Mouse (Mus musculus) embryonic facial prominence, embryonic 14.5 days (tissue): ENCODE data around the gene Akap11. TPM values are rescaled to one million over a fixed set of nuclear protein-coding genes. Genes with fewer than 3 reads are reported as not detected.

Experiments used
- ATAC-seq: fragments of 200-750 bp; cut with Nextera tagmentation; 2 replicates; pipeline ENCODE4 v1.8.0; 2017; ENCODE audit warnings: low read depth, moderate number of reproducible peaks, moderate TSS enrichment
- DNase-seq: peaks from one replicate; pipeline ENCODE4 v3.0.0-alpha.2; 2015; ENCODE audit warnings: low spot score
- H3K27ac ChIP-seq: fragments of 300-500 bp; sonication (generic); replicated peaks from 2 replicates; pipeline ENCODE4 v1.5.1; 2014; ENCODE audit warnings: low read depth, mild to moderate bottlenecking, low read length, moderate library complexity
- H3K27me3 ChIP-seq: fragments of 300-500 bp; sonication (generic); replicated peaks from 2 replicates; pipeline ENCODE4 v1.6.1; 2014; ENCODE audit warnings: low read length; ENCODE audit not compliant: control insufficient read depth, insufficient read depth
- H3K36me3 ChIP-seq: fragments of 300-500 bp; sonication (generic); 2 replicates; pipeline ENCODE4 v1.6.1; 2014; ENCODE audit warnings: low read length, mixed read lengths; ENCODE audit not compliant: control insufficient read depth, insufficient read depth
- H3K4me1 ChIP-seq: fragments of 300-500 bp; sonication (generic); 2 replicates; pipeline ENCODE4 v1.6.1; 2014; ENCODE audit warnings: antibody characterized with exemption, low read length; ENCODE audit not compliant: control insufficient read depth, insufficient read depth
- H3K4me2 ChIP-seq: fragments of 300-500 bp; sonication (generic); 2 replicates; pipeline ENCODE4 v1.6.1; 2014; ENCODE audit warnings: low read depth, mild to moderate bottlenecking, low read length, moderate library complexity, mixed read lengths
- H3K4me3 ChIP-seq: fragments of 300-500 bp; sonication (generic); 2 replicates; pipeline ENCODE4 v1.5.1; 2014; ENCODE audit warnings: low read depth, mild to moderate bottlenecking, low read length
- H3K9ac ChIP-seq: fragments of 300-500 bp; sonication (generic); 2 replicates; pipeline ENCODE4 v1.6.1; 2014; ENCODE audit warnings: low read depth, mild to moderate bottlenecking, low read length, moderate library complexity, mixed read lengths
- H3K9me3 ChIP-seq: fragments of 300-500 bp; sonication (generic); 2 replicates; pipeline ENCODE4 v1.6.1; 2016; ENCODE audit warnings: low read length; ENCODE audit not compliant: control insufficient read depth
- WGBS: fragments of 180-500 bp; shearing (Covaris S2); extraction: QIAGEN DNeasy Blood & Tissue Kit; methylation state at CpG from one replicate; pipeline ENCODE4 v1.1.7; 2014; 5-methylcytosine and 5-hydroxymethylcytosine counted together
- polyA plus RNA-seq: library from polyadenylated mRNA; unstranded; fragments of >200 nt; fragmentation: Nextera tagmentation; extraction: Ambion mirVana; gene quantifications from 2 replicates; pipeline ENCODE4 v1.2.1, GENCODE M21; 2014

Gene Akap11
- polyA plus RNA-seq, 1 experiment from 2014 or later = 19.3 TPM

DNA sequence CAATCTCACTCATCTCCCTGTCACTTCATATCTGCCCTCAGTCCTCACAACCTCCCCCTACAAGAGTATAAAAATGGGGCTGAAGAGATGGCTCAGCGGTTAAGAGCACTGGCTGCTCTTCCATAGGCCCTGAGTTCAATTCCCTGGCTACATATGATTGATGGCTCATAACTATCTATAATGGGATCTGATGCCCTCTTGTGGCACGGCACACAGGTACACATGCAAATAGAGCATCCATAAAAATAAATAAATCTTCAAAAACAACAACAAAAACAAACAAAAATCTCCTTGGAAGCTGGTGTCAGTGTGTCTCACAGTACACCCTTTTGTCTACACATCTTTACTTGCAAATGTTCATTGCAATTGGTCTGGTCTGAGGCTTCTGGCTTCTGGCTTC, 11.5 kb downstream of the Akap11 start:
- no peak overlapping the region for H3K4me3 ChIP-seq
- H3K4me1 ChIP-seq = no peaks in the 10 kb centered on the region
- H3K27ac ChIP-seq = no peak overlapping the region
- no peak overlapping the region for H3K9ac ChIP-seq
- ATAC-seq (no peak), DNase-seq (no peak)
- no peaks in the 10 kb centered on the region for H3K27me3 ChIP-seq
- no peak overlapping the region for H3K4me2 ChIP-seq
- H3K36me3 ChIP-seq = peaks cover 13% of the 10 kb centered on the region
- no peaks in the 10 kb centered on the region for H3K9me3 ChIP-seq
- WGBS = 87% methylated on average over 2 of the region's 2 CpGs

DNA sequence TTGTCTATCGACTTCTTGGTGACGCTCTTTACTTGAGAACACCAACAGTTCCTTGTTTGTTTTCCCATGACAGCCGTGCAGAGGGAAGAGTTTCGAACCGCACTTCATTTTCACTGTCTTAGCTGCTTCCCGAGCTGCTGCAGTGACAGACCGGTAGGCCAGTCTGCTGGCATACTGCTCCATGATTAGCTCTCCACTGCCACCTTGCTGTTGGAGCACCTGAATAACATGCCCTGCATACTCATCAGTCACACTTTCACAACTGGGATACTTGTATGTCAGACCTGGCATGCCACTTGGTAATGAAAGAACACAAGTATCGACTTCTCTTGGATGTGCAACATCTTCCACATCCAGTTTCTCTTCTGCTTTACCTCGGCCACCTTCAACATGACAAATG, 25.9 kb downstream of the Akap11 start:
- DNase-seq (peak; percentile 26), ATAC-seq (no peak)
- no peaks in the 10 kb centered on the region for H3K9me3 ChIP-seq
- H3K4me3 ChIP-seq = no peak overlapping the region
- no peaks in the 10 kb centered on the region for H3K4me1 ChIP-seq
- H3K27me3 ChIP-seq = no peaks in the 10 kb centered on the region
- no peak overlapping the region for H3K9ac ChIP-seq
- 77% methylated on average over 8 of the region's 9 CpGs for WGBS
- no peak overlapping the region for H3K4me2 ChIP-seq
- no peak overlapping the region for H3K27ac ChIP-seq
- peaks cover 87% of the 10 kb centered on the region for H3K36me3 ChIP-seq

DNA sequence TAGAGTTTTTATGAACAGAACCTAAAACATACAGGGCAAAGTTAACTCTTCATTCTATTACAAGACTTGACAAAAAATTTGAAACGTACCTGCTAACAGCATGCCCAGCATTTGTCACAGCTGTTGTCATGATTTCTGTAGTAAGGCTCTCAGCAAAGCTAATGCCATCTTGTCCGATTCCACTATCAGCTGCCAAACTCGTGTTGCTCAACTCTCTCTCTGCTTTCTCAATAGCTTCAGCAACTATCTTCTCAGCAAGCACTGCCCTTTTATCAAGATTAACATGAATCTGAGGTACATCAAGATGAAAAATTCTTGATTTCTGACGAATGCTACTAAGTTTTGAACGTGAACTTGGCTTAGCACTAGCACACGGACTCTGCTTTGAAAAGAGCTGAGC, 26.8 kb downstream of the Akap11 start:
- DNase-seq (no peak), ATAC-seq (no peak)
- Histone ChIP-seq H3K4me1 (no peaks in the 10 kb centered on the region), H3K36me3 (peaks cover 89% of the 10 kb centered on the region), H3K9me3 (no peaks in the 10 kb centered on the region), H3K9ac (no peak overlapping the region), H3K4me3 (no peak overlapping the region), H3K27me3 (no peaks in the 10 kb centered on the region), H3K4me2 (no peak overlapping the region), H3K27ac (no peak overlapping the region)
- WGBS = 86% methylated on average over 6 of the region's 6 CpGs

DNA sequence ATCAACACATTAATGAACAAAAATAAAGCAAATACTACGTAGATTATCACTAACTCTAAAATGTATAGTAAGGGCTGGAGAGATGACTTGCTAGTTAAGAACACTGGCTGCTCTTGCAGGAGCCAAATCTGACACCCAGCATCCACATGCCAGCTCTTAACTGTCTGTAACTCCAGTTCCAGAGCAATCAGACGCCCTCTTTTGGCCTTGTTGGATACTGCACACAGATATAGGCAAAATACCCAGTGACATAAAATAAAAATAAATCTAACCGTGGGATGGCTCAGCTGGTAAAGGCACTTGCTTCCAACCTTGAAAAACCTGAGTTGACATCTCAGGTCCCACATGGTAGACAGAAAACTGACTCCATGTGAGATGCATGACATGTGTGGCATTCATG, 36.0 kb downstream of the Akap11 start:
- Histone ChIP-seq H3K36me3 (peaks cover 52% of the 10 kb centered on the region), H3K4me2 (no peak overlapping the region), H3K9me3 (no peaks in the 10 kb centered on the region), H3K27ac (no peak overlapping the region), H3K4me1 (no peaks in the 10 kb centered on the region), H3K9ac (no peak overlapping the region), H3K27me3 (no peaks in the 10 kb centered on the region), H3K4me3 (no peak overlapping the region)
- DNase-seq (no peak), ATAC-seq (no peak)
- WGBS = 74% methylated on average over 3 of the region's 3 CpGs

DNA sequence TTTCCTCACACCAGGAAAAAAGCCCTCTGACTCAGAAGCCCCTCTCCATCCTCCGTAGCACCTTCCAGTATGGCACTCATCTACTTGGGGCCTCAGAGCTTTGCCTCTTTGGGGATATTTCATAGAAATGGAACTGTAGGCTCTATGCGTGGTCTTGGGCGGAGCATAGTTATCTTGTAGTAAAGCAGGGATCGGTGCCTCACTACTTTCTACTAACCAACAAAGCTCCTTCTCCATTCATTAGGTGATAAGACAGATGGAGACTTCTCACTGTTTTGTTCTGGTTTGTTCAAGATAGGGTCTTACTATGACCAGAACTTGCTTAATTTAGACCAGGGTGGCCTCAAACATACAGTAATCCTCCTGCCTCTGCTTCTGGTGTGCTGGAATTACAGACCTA, 39.9 kb downstream of the Akap11 start:
- no peak overlapping the region for H3K9ac ChIP-seq
- H3K9me3 ChIP-seq = no peaks in the 10 kb centered on the region
- no peak for ATAC-seq
- no peaks in the 10 kb centered on the region for H3K27me3 ChIP-seq
- H3K4me2 ChIP-seq = no peak overlapping the region
- no peak overlapping the region for H3K27ac ChIP-seq
- 94% methylated on average over 4 of the region's 4 CpGs for WGBS
- no peak overlapping the region for H3K4me3 ChIP-seq
- H3K4me1 ChIP-seq = no peaks in the 10 kb centered on the region
- peaks cover 55% of the 10 kb centered on the region for H3K36me3 ChIP-seq
- no peak for DNase-seq

DNA sequence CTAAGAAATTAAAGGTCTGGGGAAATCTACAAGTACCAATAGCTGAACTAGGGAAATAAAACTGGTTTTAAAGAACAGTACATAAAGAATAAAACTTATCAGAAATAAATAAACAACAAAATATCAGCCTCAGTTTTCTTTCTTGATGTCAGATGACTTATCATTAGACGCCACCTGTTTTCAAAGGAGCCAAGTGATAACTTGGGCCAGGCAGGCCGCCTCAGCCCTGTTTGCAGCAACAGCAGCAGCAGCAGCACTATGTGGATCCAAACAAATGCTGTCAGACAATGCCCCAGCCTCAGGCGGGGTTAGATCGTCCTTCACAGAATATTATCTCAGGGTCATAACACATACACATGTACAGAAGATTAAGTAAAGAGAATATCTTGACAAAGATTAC, 41.4 kb downstream of the Akap11 start:
- 89% methylated on average over 4 of the region's 4 CpGs for WGBS
- Histone ChIP-seq H3K9me3 (no peaks in the 10 kb centered on the region), H3K27ac (no peak overlapping the region), H3K36me3 (peaks cover 54% of the 10 kb centered on the region), H3K4me1 (no peaks in the 10 kb centered on the region), H3K4me2 (no peak overlapping the region), H3K4me3 (no peak overlapping the region), H3K9ac (no peak overlapping the region), H3K27me3 (no peaks in the 10 kb centered on the region)
- ATAC-seq = no peak
- no peak for DNase-seq

DNA sequence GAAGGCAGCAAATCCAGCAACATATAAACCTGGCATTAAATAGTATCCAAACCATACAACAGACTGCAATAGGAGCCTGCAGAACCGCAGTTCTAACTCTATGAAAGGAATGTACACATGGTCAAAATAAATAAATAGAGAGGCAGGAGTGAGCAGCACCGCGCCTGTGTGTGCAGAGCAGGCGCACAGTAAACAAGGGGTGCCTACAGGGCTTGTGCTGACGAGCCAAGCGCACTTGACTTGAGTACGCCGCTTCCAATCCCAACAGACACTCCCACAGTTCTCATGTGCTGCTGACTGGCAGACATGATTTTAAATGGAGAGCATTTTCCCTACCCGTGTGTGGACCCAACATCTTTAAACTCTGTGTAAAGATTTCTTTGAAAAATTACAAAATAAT, 44.0 kb downstream of the Akap11 start:
- ATAC-seq = no peak
- Histone ChIP-seq H3K27me3 (no peaks in the 10 kb centered on the region), H3K36me3 (peaks cover 37% of the 10 kb centered on the region), H3K4me3 (no peak overlapping the region), H3K4me2 (no peak overlapping the region), H3K9me3 (no peaks in the 10 kb centered on the region), H3K9ac (no peak overlapping the region), H3K4me1 (no peaks in the 10 kb centered on the region), H3K27ac (no peak overlapping the region)
- 77% methylated on average over 9 of the region's 9 CpGs for WGBS
- peak; percentile 33 for DNase-seq

DNA sequence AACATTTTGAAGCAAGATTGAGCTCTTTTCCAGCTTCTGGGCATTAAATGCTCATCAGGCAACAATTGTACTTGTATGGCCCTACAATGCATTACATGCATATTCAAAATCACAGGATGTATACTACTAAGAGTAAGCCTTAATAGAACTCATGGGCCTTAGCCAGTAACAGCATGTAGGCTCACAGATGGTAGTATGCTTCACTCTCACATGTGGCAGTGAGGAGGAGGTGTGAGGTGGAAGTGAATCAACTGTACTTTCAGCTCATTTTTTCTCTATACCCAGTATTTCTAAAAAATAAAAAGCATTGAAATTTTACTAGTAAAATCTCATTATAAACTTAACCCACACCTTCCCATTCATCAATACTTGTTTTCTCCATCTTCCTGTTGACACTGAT, 45.2 kb downstream of the Akap11 start:
- Histone ChIP-seq H3K27ac (no peak overlapping the region), H3K9me3 (no peaks in the 10 kb centered on the region), H3K9ac (no peak overlapping the region), H3K4me1 (no peaks in the 10 kb centered on the region), H3K4me2 (no peak overlapping the region), H3K4me3 (no peak overlapping the region), H3K36me3 (peaks cover 32% of the 10 kb centered on the region), H3K27me3 (no peaks in the 10 kb centered on the region)
- ATAC-seq (no peak), DNase-seq (no peak)

DNA sequence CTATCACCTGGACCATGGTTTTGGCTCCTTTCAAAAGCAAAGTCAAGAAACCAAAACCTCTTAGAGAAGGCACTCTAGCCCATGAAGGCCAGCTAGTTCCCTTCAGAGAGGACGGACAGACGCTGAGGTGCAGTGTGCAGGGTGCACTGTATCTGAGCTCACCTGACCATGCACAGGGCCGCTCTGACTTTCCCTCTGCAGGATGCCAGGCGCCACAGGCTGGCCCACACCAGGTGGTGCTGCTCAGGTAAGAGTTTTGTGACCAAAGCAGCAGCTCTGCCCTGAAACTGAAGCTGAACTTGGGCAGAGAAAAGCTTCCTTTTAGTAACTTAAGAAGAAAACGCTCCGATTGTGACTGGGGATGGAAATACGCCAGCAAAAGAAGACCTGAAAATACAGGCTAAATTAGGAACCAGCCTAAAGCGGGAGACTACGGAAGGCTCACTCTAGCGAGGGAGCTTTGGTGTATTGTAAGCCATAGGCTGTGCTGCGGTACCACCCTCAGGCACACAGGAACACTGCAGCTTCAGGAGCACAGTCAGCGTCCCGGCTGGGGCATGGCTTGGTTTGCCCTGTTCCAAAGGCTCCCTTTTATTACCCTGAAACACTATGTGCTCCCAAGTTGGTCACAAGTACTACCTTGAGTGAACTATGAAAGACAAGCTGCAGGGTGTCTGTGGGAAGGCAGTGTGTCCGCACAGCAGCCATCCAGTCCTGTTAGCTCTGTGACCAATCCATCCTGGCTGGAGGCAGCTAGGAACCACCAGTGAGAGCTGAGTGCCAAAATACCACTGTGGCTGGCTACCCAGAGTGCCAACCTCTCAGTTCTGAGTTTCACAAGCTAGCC, 54.0 kb downstream of the Akap11 start:
- DNase-seq (peak; percentile 85), ATAC-seq (peak; percentile 95)
- no peaks in the 10 kb centered on the region for H3K27me3 ChIP-seq
- WGBS = 17% methylated on average over 14 of the region's 14 CpGs
- no peaks in the 10 kb centered on the region for H3K9me3 ChIP-seq
- H3K36me3 ChIP-seq = no peaks in the 10 kb centered on the region
- peak overlapping the region; percentile 37 for H3K4me2 ChIP-seq
- no peak overlapping the region for H3K4me3 ChIP-seq
- H3K4me1 ChIP-seq = no peaks in the 10 kb centered on the region
- no peak overlapping the region for H3K27ac ChIP-seq
- H3K9ac ChIP-seq = no peak overlapping the region
